Mouse (Mus musculus): ENCODE data around the gene Slc6a17. TPM values are rescaled to one million over a fixed set of nuclear protein-coding genes. Genes with fewer than 3 reads are reported as not detected.

The Slc6a17 gene
- total and polyA plus RNA-seq, 3 experiments: 0.04 TPM; not detected in 2

- no peak overlapping the region for H3K27ac ChIP-seq (ENCODE audit: control insufficient read depth, low read depth, low read length)
- no peak for TF ChIP-seq SIN3A (IDR thresholded peaks at IDR 0.05; ENCODE audit: low read length)
- no peak for TF ChIP-seq TCF12 (IDR thresholded peaks at IDR 0.05; ENCODE audit: low read depth, low read length)
- no peak for TF ChIP-seq MYB (IDR thresholded peaks at IDR 0.05; ENCODE audit: low read depth, low read length)
- no peak for TF ChIP-seq RAD21 (IDR thresholded peaks at IDR 0.05; ENCODE audit: low read depth, low read length)
- TF ChIP-seq POLR2AphosphoS2 (IDR thresholded peaks at IDR 0.05; ENCODE audit: low read length): no peak
- TF ChIP-seq EP300 (IDR thresholded peaks at IDR 0.05; ENCODE audit: low read depth in 1 of 2, low read length in 2 of 2): no peak
- TF ChIP-seq USF1 (IDR thresholded peaks at IDR 0.05; ENCODE audit: low read depth, low read length): no peak
- no peak for TF ChIP-seq NELFE (IDR thresholded peaks at IDR 0.05; ENCODE audit: low read depth, low read length)
- no peak for TF ChIP-seq GABPA (IDR thresholded peaks at IDR 0.05; ENCODE audit: low read depth, low read length)
- TF ChIP-seq TBP (IDR thresholded peaks at IDR 0.05; ENCODE audit: low read depth, low read length): no peak
- no peak for TF ChIP-seq MYC (IDR thresholded peaks at IDR 0.05; ENCODE audit: low read depth, low read length)
- TF ChIP-seq MEF2A (IDR thresholded peaks at IDR 0.05; ENCODE audit: extremely low read depth, insufficient replicate concordance, low read depth, low read length, poor library complexity, severe bottlenecking): no peak
- TF ChIP-seq SMC3 (IDR thresholded peaks at IDR 0.05; ENCODE audit: low read depth, low read length): no peak
- TF ChIP-seq ZNF384 (IDR thresholded peaks at IDR 0.05; ENCODE audit: low read depth, low read length): no peak
- TF ChIP-seq MAFK (IDR thresholded peaks at IDR 0.05; ENCODE audit: borderline replicate concordance, low read depth, low read length): no peak
- TF ChIP-seq CTCF (IDR thresholded peaks at IDR 0.05 in 2 of 3, conservative IDR thresholded peaks at IDR 0.05 in 1 of 3; ENCODE audit: control insufficient read depth in 1 of 3, insufficient read depth in 1 of 3, low read depth in 2 of 3, low read length in 3 of 3, poor library complexity in 1 of 3, severe bottlenecking in 1 of 3): no peak
- no peak for TF ChIP-seq POLR2A (IDR thresholded peaks at IDR 0.05; ENCODE audit: control insufficient read depth in 1 of 2, insufficient read depth in 1 of 2, low read depth in 1 of 2, low read length in 2 of 2, poor library complexity in 1 of 2)
- no peaks in the 10 kb centered on the region for H3K9me3 ChIP-seq (replicated peaks; ENCODE audit: insufficient read depth, low read length)
- peaks cover 0 to 2% of the 10 kb centered on the region in 2 experiments; a peak in 2 of 4 replicates for H3K27me3 ChIP-seq (ENCODE audit: control insufficient read depth in 1 of 2, insufficient read depth in 2 of 2, low read length in 2 of 2)
- H3K36me3 ChIP-seq (ENCODE audit: control insufficient read depth in 1 of 2, insufficient read depth in 2 of 2, low read length in 2 of 2): no peaks in the 10 kb centered on the region
- H3K79me2 ChIP-seq (ENCODE audit: control insufficient read depth, insufficient read depth, low read length, poor library complexity): no peaks in the 10 kb centered on the region
- no peaks in the 10 kb centered on the region for H3K4me1 ChIP-seq (ENCODE audit: control insufficient read depth in 1 of 2, insufficient read depth in 2 of 2, low read length in 2 of 2)
- H3K9ac ChIP-seq (ENCODE audit: control insufficient read depth, low read depth, low read length, poor library complexity, severe bottlenecking): no peak overlapping the region
- H3K4me3 ChIP-seq (ENCODE audit: control insufficient read depth in 1 of 2, insufficient read depth in 1 of 2, low read depth in 2 of 2, low read length in 2 of 2): no peak overlapping the region
- no peak for DNase-seq (ENCODE audit: low read depth, low spot score)
These were observed 74.0 kb downstream of the Slc6a17 start for GRCm38 (mm10) chr3:107443866-107444265.

GRCm38 (mm10) chr3:107442191-107442590 is 75.6 kb downstream of the Slc6a17 start:
- no peak overlapping the region for H3K4me3 ChIP-seq (ENCODE audit: control insufficient read depth in 1 of 2, insufficient read depth in 1 of 2, low read depth in 2 of 2, low read length in 2 of 2)
- peaks cover 0 to 2% of the 10 kb centered on the region in 2 experiments; a peak in 2 of 4 replicates for H3K27me3 ChIP-seq (ENCODE audit: control insufficient read depth in 1 of 2, insufficient read depth in 2 of 2, low read length in 2 of 2)
- H3K27ac ChIP-seq (ENCODE audit: control insufficient read depth, low read depth, low read length): no peak overlapping the region
- no peaks in the 10 kb centered on the region for H3K79me2 ChIP-seq (ENCODE audit: control insufficient read depth, insufficient read depth, low read length, poor library complexity)
- TF ChIP-seq MAFK (IDR thresholded peaks at IDR 0.05; ENCODE audit: borderline replicate concordance, low read depth, low read length) (no peak), CTCF (IDR thresholded peaks at IDR 0.05 in 2 of 3, conservative IDR thresholded peaks at IDR 0.05 in 1 of 3; ENCODE audit: control insufficient read depth in 1 of 3, insufficient read depth in 1 of 3, low read depth in 2 of 3, low read length in 3 of 3, poor library complexity in 1 of 3, severe bottlenecking in 1 of 3) (no peak), MEF2A (IDR thresholded peaks at IDR 0.05; ENCODE audit: extremely low read depth, insufficient replicate concordance, low read depth, low read length, poor library complexity, severe bottlenecking) (no peak), NRF1 (IDR thresholded peaks at IDR 0.05; ENCODE audit: insufficient read depth, low read depth, low read length, poor library complexity, severe bottlenecking) (no peak), JUND (IDR thresholded peaks at IDR 0.05; ENCODE audit: low read depth, low read length) (no peak), POLR2A (IDR thresholded peaks at IDR 0.05; ENCODE audit: control insufficient read depth in 1 of 2, insufficient read depth in 1 of 2, low read depth in 1 of 2, low read length in 2 of 2, poor library complexity in 1 of 2) (no peak), ZMIZ1 (IDR thresholded peaks at IDR 0.05; ENCODE audit: low read depth, low read length) (no peak), HCFC1 (IDR thresholded peaks at IDR 0.05; ENCODE audit: low read depth, low read length) (no peak), BHLHE40 (IDR thresholded peaks at IDR 0.05; ENCODE audit: borderline replicate concordance, low read depth, low read length) (no peak), CHD2 (IDR thresholded peaks at IDR 0.05; ENCODE audit: low read length) (no peak), NELFE (IDR thresholded peaks at IDR 0.05; ENCODE audit: low read depth, low read length) (no peak), TCF12 (IDR thresholded peaks at IDR 0.05; ENCODE audit: low read depth, low read length) (no peak), ELF1 (IDR thresholded peaks at IDR 0.05; ENCODE audit: low read depth, low read length) (no peak), MYC (IDR thresholded peaks at IDR 0.05; ENCODE audit: low read depth, low read length) (no peak)
- H3K9ac ChIP-seq (ENCODE audit: control insufficient read depth, low read depth, low read length, poor library complexity, severe bottlenecking): no peak overlapping the region
- no peaks in the 10 kb centered on the region for H3K36me3 ChIP-seq (ENCODE audit: control insufficient read depth in 1 of 2, insufficient read depth in 2 of 2, low read length in 2 of 2)
- H3K4me1 ChIP-seq (ENCODE audit: control insufficient read depth in 1 of 2, insufficient read depth in 2 of 2, low read length in 2 of 2): no peaks in the 10 kb centered on the region
- DNase-seq (ENCODE audit: low read depth, low spot score): no peak
- no peaks in the 10 kb centered on the region for H3K9me3 ChIP-seq (replicated peaks; ENCODE audit: insufficient read depth, low read length)
